18 mouse cellular contexts compared by ENCODE assay signal in the genomic region with DNA sequence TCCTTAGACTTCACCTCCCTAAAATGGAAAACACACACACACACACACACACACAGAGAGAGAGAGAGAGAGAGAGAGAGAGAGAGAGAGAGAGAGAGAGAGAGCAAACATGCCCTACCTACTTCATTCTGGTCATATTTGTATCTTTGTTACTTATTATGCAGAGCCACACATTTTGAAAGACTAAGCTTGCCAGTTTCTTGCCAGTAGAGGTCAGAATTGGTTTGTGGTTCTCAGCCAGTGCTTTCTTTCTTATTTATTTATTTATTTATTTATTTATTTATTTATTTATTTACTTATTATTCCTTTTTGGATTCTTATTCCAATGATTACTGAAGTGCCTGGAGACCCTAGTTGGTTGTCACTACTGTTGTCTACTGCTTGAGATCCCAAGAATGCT. TPM values are rescaled to one million over a fixed set of nuclear protein-coding genes. Genes with fewer than 3 reads are reported as not detected.
A peak's percentile ranks its signal among the peaks of the same experiment; 100 is the strongest.
DNase-seq lines count a peak whose midpoint lies in the region; ATAC-seq and TF ChIP-seq lines count a peak whose summit lies in the region.
"Had no signal": no experiment of that assay in that cellular context is flagged by ENCODE, and none has a peak within 500 bp of the region (broad histone marks: within the 10 kb centered on the region; RNA-seq: fewer than 3 reads in every experiment).

No protein-coding gene starts in this region.

- no peaks in the 10 kb centered on the region for H3K36me3 ChIP-seq in hindbrain, embryonic 14.5 days (replicated peaks; ENCODE audit: control insufficient read depth, insufficient read depth)
- no peaks in the 10 kb centered on the region for H3K36me3 ChIP-seq in hindbrain, embryonic 13.5 days
- no peaks in the 10 kb centered on the region for H3K36me3 ChIP-seq in liver, adult 2 months (ENCODE audit: control insufficient read depth, insufficient read depth, low read length)
- H3K36me3 ChIP-seq in liver, embryonic 12.5 days, result no peaks in the 10 kb centered on the region
- H3K36me3 ChIP-seq: hindbrain, embryonic 15.5 days; limb, embryonic 13.5 days; neural tube, embryonic 13.5 days had no signal

- TF ChIP-seq POLR2A in liver, adult 2 months (IDR thresholded peaks at IDR 0.05; ENCODE audit: extremely low read depth, insufficient read depth, low read length), result no peak
- no peak for TF ChIP-seq POLR2A in brain, embryonic 14.5 days (IDR thresholded peaks at IDR 0.05; ENCODE audit: borderline replicate concordance, extremely low read depth, insufficient read depth, insufficient read length, poor library complexity, severe bottlenecking)

- H3K4me2 ChIP-seq in hindbrain, embryonic 14.5 days (replicated peaks), result no peak overlapping the region
- no peak overlapping the region for H3K4me2 ChIP-seq in hindbrain, embryonic 13.5 days
- no peak overlapping the region for H3K4me2 ChIP-seq in liver, embryonic 12.5 days
- H3K4me2 ChIP-seq: hindbrain, embryonic 15.5 days; limb, embryonic 13.5 days; neural tube, embryonic 13.5 days had no signal

- no peak for ATAC-seq in hindbrain, embryonic 14.5 days (ENCODE audit: low FRiP score)
- no peak for ATAC-seq in hindbrain, embryonic 13.5 days (ENCODE audit: low FRiP score)
- no peak for ATAC-seq in liver, embryonic 12.5 days

- no peaks in the 10 kb centered on the region for H3K9me3 ChIP-seq in hindbrain, embryonic 14.5 days (ENCODE audit: control insufficient read depth, low read length)
- no peaks in the 10 kb centered on the region for H3K9me3 ChIP-seq in hindbrain, embryonic 13.5 days
- no peaks in the 10 kb centered on the region for H3K9me3 ChIP-seq in liver, embryonic 12.5 days (replicated peaks)
- H3K9me3 ChIP-seq: hindbrain, embryonic 15.5 days; limb, embryonic 13.5 days; neural tube, embryonic 13.5 days had no signal

- H3K79me2 ChIP-seq in liver, adult 2 months (ENCODE audit: control insufficient read depth, insufficient read depth, low read length), result no peaks in the 10 kb centered on the region

- H3K4me3 ChIP-seq in hindbrain, embryonic 14.5 days (replicated peaks; ENCODE audit: low read length), result no peak overlapping the region
- H3K4me3 ChIP-seq in hindbrain, embryonic 13.5 days, result no peak overlapping the region
- no peak overlapping the region for H3K4me3 ChIP-seq in liver, adult 2 months (ENCODE audit: insufficient read depth, low read depth, low read length)
- no peak overlapping the region for H3K4me3 ChIP-seq in liver, embryonic 12.5 days
- H3K4me3 ChIP-seq: erythroblast, embryonic 14.5 days; hindbrain, embryonic 15.5 days; limb, embryonic 13.5 days; neural tube, embryonic 13.5 days had no signal

- H3K9ac ChIP-seq in hindbrain, embryonic 14.5 days, result no peak overlapping the region
- H3K9ac ChIP-seq in hindbrain, embryonic 13.5 days, result no peak overlapping the region
- no peak overlapping the region for H3K9ac ChIP-seq in liver, adult 2 months (ENCODE audit: low read depth, low read length)
- H3K9ac ChIP-seq in liver, embryonic 12.5 days, result no peak overlapping the region
- H3K9ac ChIP-seq: hindbrain, embryonic 15.5 days; limb, embryonic 13.5 days; neural tube, embryonic 13.5 days had no signal

- peaks cover 9% of the 10 kb centered on the region; the same call in 1 of the 2 replicates for H3K27me3 ChIP-seq in hindbrain, embryonic 14.5 days (ENCODE audit: control insufficient read depth, insufficient read depth, low read length)
- 0 out of 2 replicates have a peak, but pooled peaks cover 7% of the 10 kb centered on the region for H3K27me3 ChIP-seq in hindbrain, embryonic 13.5 days
- H3K27me3 ChIP-seq in liver, adult 2 months (ENCODE audit: control insufficient read depth, insufficient read depth, low read length), result no peaks in the 10 kb centered on the region
- H3K27me3 ChIP-seq in liver, embryonic 12.5 days (replicated peaks), result no peaks in the 10 kb centered on the region; the same call in 1 of the 2 replicates
- H3K27me3 ChIP-seq: hindbrain, embryonic 15.5 days had no signal

- H3K27ac ChIP-seq in hindbrain, embryonic 14.5 days, result no peak overlapping the region
- H3K27ac ChIP-seq in hindbrain, embryonic 13.5 days, result no peak overlapping the region
- H3K27ac ChIP-seq in liver, adult 2 months (replicated peaks; ENCODE audit: insufficient read depth, low read depth, low read length), result no peak overlapping the region
- no peak overlapping the region for H3K27ac ChIP-seq in liver, embryonic 12.5 days
- H3K27ac ChIP-seq: hindbrain, embryonic 15.5 days; limb, embryonic 13.5 days; macrophage; neural tube, embryonic 13.5 days had no signal

- TF ChIP-seq CTCF in liver, adult 2 months (IDR thresholded peaks at IDR 0.05; ENCODE audit: low read depth, low read length), result peak; percentile 43
- TF ChIP-seq CTCF in brain, embryonic 14.5 days (IDR thresholded peaks at IDR 0.05; ENCODE audit: borderline replicate concordance, extremely low read depth, insufficient read depth, insufficient read length), result no peak

- DNase-seq in hindbrain, embryonic 14.5 days (ENCODE audit: low spot score), result peak; percentile 32
- DNase-seq in liver, adult 2 months (ENCODE audit: extremely low read depth, low read depth, low spot score), result peak; percentile 8
- peak; percentile 14 for DNase-seq in 416B (ENCODE audit: low read depth)
- peak; percentile 12 for DNase-seq in brain, embryonic 14.5 days (ENCODE audit: low read depth)
- no peak for DNase-seq in gastrocnemius, adult 8-10 months (ENCODE audit: low spot score in 2 of 2)
- no peak for DNase-seq in adrenal gland, adult (ENCODE audit: inconsistent age in 2 of 2, low spot score in 1 of 2)
- DNase-seq: cerebellum, adult 9-10 months; embryo, embryonic 11 days; kidney, postnatal 36 days; thymus, postnatal 25 days had no signal

- H3K4me1 ChIP-seq in hindbrain, embryonic 14.5 days (replicated peaks; ENCODE audit: control insufficient read depth, insufficient read depth, low read length), result 0 out of 2 replicates have a peak, but pooled peaks cover 3% of the 10 kb centered on the region
- H3K4me1 ChIP-seq in hindbrain, embryonic 13.5 days (replicated peaks), result 0 out of 2 replicates have a peak, but pooled peaks cover 3% of the 10 kb centered on the region
- no peaks in the 10 kb centered on the region for H3K4me1 ChIP-seq in liver, adult 2 months (ENCODE audit: control insufficient read depth, insufficient read depth, low read length)
- H3K4me1 ChIP-seq in liver, embryonic 12.5 days, result no peaks in the 10 kb centered on the region
- H3K4me1 ChIP-seq: hindbrain, embryonic 15.5 days; limb, embryonic 13.5 days had no signal

RNA-seq across cellular contexts. Expression of a gene that starts 12.9 kb away (rescaled TPM):
- 0.27 and 0.92 TPM in 2 replicates for polyA plus RNA-seq in hindbrain, embryonic 14.5 days (2014; fragmentation: Nextera tagmentation; extraction: Ambion mirVana)
- 0.50 and 1.00 TPM in 2 replicates for polyA plus RNA-seq in hindbrain, embryonic 13.5 days (2015; fragmentation: Nextera tagmentation; extraction: Ambion mirVana)
- total RNA-seq in liver, adult 2 months (2014; rRNA removed), result 0.40 TPM in 1 of 2 replicates, not detected in the other
- polyA plus RNA-seq in liver, adult 2 months (2012; rRNA removed), result not detected in 2 replicates
- polyA plus RNA-seq in liver, embryonic 12.5 days (2016; fragmentation: Nextera tagmentation; extraction: Ambion mirVana), result 0.24 and 0.63 TPM in 2 replicates
- 0.05 and 0.15 TPM in 2 replicates for polyA plus RNA-seq in brain, embryonic 14.5 days (2012; rRNA removed)
- not detected for total RNA-seq in gastrocnemius, adult 8-10 months (2022)
- total RNA-seq: granulocyte monocyte progenitor cell, adult 5-6 weeks had no signal
- polyA plus RNA-seq: erythroblast, embryonic 14.5 days; macrophage; neural tube, embryonic 13.5 days had no signal

RNA-seq across cellular contexts. Expression of a gene that starts 25.2 kb away (rescaled TPM):
- polyA plus RNA-seq in hindbrain, embryonic 14.5 days (2014; fragmentation: Nextera tagmentation; extraction: Ambion mirVana), result 19.1 and 19.8 TPM in 2 replicates
- polyA plus RNA-seq in hindbrain, embryonic 13.5 days (2015; fragmentation: Nextera tagmentation; extraction: Ambion mirVana), result 23.5 and 26.1 TPM in 2 replicates
- 0.83 and 1.3 TPM in 2 replicates for total RNA-seq in liver, adult 2 months (2014; rRNA removed)
- 2.0 and 2.2 TPM in 2 replicates for polyA plus RNA-seq in liver, adult 2 months (2012; rRNA removed)
- polyA plus RNA-seq in liver, embryonic 12.5 days (2016; fragmentation: Nextera tagmentation; extraction: Ambion mirVana), result 23.3 and 24.8 TPM in 2 replicates
- polyA plus RNA-seq in brain, embryonic 14.5 days (2012; rRNA removed), result 21.5 and 28.2 TPM in 2 replicates
- total RNA-seq in gastrocnemius, adult 8-10 months (2022), result 1 to 10 TPM; 2.5 to 4.1 (median 3.4) TPM

RNA-seq across cellular contexts. Expression of a gene that starts 37.6 kb away (rescaled TPM):
- polyA plus RNA-seq in hindbrain, embryonic 14.5 days (2014; fragmentation: Nextera tagmentation; extraction: Ambion mirVana), result 0.36 and 0.42 TPM in 2 replicates
- 0.18 and 0.43 TPM in 2 replicates for polyA plus RNA-seq in hindbrain, embryonic 13.5 days (2015; fragmentation: Nextera tagmentation; extraction: Ambion mirVana)
- total RNA-seq in liver, adult 2 months (2014; rRNA removed), result 0.18 and 0.47 TPM in 2 replicates
- 0.10 and 0.23 TPM in 2 replicates for polyA plus RNA-seq in liver, adult 2 months (2012; rRNA removed)
- polyA plus RNA-seq in liver, embryonic 12.5 days (2016; fragmentation: Nextera tagmentation; extraction: Ambion mirVana), result not detected in 2 replicates
- polyA plus RNA-seq in brain, embryonic 14.5 days (2012; rRNA removed), result 0.19 and 0.26 TPM in 2 replicates
- total RNA-seq in gastrocnemius, adult 8-10 months (2022), result under 1 TPM; 0.19 to 0.81 (median 0.34) TPM
- total RNA-seq: granulocyte monocyte progenitor cell, adult 5-6 weeks had no signal
- polyA plus RNA-seq: erythroblast, embryonic 14.5 days; macrophage; neural tube, embryonic 13.5 days had no signal

Comparison
In these comparisons a context has a peak if more than half of its experiments do, and no peak if none do; other contexts are left out.
1. DNase-seq: peak in hindbrain, embryonic 14.5 days (single experiment), liver, adult 2 months (single experiment), 416B (single experiment) and brain, embryonic 14.5 days (single experiment); none in gastrocnemius, adult 8-10 months (0 of 2) and adrenal gland, adult (0 of 2).